Mouse (Mus musculus) G1E (cell line): Measurements from ENCODE around the gene Plod1. TPM values are rescaled to one million over a fixed set of nuclear protein-coding genes. Genes with fewer than 3 reads are reported as not detected.

ENCODE experiments used
- ATAC-seq: 2 replicates; pipeline ENCODE4 v1.8.0; 2016; ENCODE audit warnings: mild to moderate bottlenecking; ENCODE audit not compliant: insufficient number of reproducible peaks, poor library complexity, low FRiP score, severe bottlenecking; ENCODE audit errors: extremely low read depth
- DNase-seq: peaks from one replicate; pipeline ENCODE4 v3.0.0; 2012; ENCODE audit warnings: low spot score
- H3K27me3 ChIP-seq: 2 replicates; pipeline ENCODE4 v1.6.1; 2012; ENCODE audit warnings: mild to moderate bottlenecking, low read length, inconsistent platforms; ENCODE audit not compliant: insufficient read depth
- H3K36me3 ChIP-seq: replicated peaks from 2 replicates; pipeline ENCODE3; 2012; ENCODE audit warnings: mild to moderate bottlenecking, inconsistent platforms
- H3K4me1 ChIP-seq: 2 replicates; pipeline ENCODE4 v1.6.1; 2012; ENCODE audit warnings: low read depth, low read length, inconsistent platforms, mixed read lengths; ENCODE audit not compliant: insufficient read depth
- H3K4me3 ChIP-seq: 2 replicates; pipeline ENCODE4 v1.5.1; 2012; ENCODE audit warnings: low read depth, mild to moderate bottlenecking, inconsistent platforms, low read length, moderate library complexity, mixed read lengths
- H3K9me3 ChIP-seq: replicated peaks from 2 replicates; pipeline ENCODE4 v1.6.1; 2012; ENCODE audit warnings: inconsistent platforms
- CTCF ChIP-seq: IDR thresholded peaks from 2 replicates; pipeline ENCODE4 v1.5.1; 2012; ENCODE audit warnings: low read depth, low read length, inconsistent platforms, mixed read lengths
- GATA1 ChIP-seq: IDR thresholded peaks from 2 replicates; pipeline ENCODE4 v1.6.1; 2012; ENCODE audit warnings: borderline replicate concordance, low read length, inconsistent platforms, mixed read lengths
- GATA2 ChIP-seq: IDR thresholded peaks from 2 replicates; pipeline ENCODE4 v1.6.1; 2012; ENCODE audit warnings: low read depth, low read length, inconsistent platforms, borderline replicate concordance
- POLR2AphosphoS5 ChIP-seq: IDR thresholded peaks from 2 replicates; pipeline ENCODE4 v1.6.1; 2012; ENCODE audit warnings: low read depth, low read length, inconsistent platforms; ENCODE audit not compliant: insufficient replicate concordance
- TAL1 ChIP-seq: conservative IDR thresholded peaks from 2 replicates; pipeline ENCODE4 v1.6.1; 2012; ENCODE audit warnings: low read depth, low read length, inconsistent platforms, mixed read lengths
- polyA plus RNA-seq: library from polyadenylated mRNA; stranded (reverse); fragments of >175 nt; gene quantifications from 2 replicates; pipeline ENCODE4 v1.2.3, GENCODE M21; 2012
- total RNA-seq, 2 experiments: library from RNA; stranded (forward) in 1 of 2; stranded (reverse) in 1 of 2; fragments of 200-1000 nt in 1 of 2; fragments of >200 nt in 1 of 2; fragmentation: Nextera tagmentation in 1 of 2; gene quantifications; 2 replicates each; pipeline ENCODE4 v1.2.3; 2014 to 2017

Plod1 gene
- total RNA-seq (2014; fragmentation: Nextera tagmentation) (0.44 and 2.3 TPM in 2 replicates), total RNA-seq (2017) (2.9 and 4.6 TPM in 2 replicates), polyA plus RNA-seq (0.75 and 0.90 TPM in 2 replicates)

DNA sequence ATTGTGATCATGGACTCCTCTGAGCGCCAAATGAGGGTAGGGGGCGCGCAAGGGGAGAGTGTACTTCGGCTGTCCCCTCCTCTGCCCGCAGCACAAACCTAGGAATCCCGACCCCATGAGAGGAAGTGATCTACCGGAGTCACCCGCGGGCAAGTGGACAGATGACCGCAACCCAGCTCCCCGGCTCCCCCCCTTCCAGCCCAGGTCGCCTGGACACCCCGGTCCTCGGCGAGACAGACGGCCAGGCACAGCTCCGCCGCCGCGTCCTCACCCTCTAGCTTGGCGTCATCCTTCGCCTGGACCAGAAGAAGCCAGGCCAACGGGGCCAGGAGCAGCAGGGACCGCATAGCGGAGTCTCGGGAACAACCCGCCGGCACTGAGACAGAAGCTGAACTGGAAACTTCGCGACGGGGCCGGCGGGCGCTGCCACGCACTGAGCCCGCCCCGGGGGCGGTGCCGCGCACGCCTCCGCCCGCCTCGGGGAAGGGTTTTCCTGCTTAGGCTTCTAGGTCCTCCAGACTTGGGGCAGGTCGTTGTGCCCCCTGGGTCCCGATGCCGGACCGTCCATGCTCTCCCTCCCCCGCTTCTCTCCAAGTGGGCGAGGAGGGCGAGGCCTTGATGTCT is at the start of gene Plod1:
Gene Plod1, minus strand, starts transcription at position 437 of the 624 bp plus-strand sequence.
- Histone ChIP-seq H3K4me3 (peak within 1 kb of the TSS; percentile 72), H3K9me3 (no peaks in the 10 kb centered on the region), H3K4me1 (peaks cover 36% of the 10 kb centered on the region), H3K36me3 (peaks cover under 1% of the 10 kb centered on the region), H3K27me3 (peaks cover 59% of the 10 kb centered on the region)
- no peak for TF ChIP-seq TAL1
- no peak for TF ChIP-seq GATA2
- TF ChIP-seq GATA1 = no peak
- TF ChIP-seq CTCF = no peak
- no peak for TF ChIP-seq POLR2AphosphoS5
- ATAC-seq (peak; percentile 51), DNase-seq (peak; percentile 77)

DNA sequence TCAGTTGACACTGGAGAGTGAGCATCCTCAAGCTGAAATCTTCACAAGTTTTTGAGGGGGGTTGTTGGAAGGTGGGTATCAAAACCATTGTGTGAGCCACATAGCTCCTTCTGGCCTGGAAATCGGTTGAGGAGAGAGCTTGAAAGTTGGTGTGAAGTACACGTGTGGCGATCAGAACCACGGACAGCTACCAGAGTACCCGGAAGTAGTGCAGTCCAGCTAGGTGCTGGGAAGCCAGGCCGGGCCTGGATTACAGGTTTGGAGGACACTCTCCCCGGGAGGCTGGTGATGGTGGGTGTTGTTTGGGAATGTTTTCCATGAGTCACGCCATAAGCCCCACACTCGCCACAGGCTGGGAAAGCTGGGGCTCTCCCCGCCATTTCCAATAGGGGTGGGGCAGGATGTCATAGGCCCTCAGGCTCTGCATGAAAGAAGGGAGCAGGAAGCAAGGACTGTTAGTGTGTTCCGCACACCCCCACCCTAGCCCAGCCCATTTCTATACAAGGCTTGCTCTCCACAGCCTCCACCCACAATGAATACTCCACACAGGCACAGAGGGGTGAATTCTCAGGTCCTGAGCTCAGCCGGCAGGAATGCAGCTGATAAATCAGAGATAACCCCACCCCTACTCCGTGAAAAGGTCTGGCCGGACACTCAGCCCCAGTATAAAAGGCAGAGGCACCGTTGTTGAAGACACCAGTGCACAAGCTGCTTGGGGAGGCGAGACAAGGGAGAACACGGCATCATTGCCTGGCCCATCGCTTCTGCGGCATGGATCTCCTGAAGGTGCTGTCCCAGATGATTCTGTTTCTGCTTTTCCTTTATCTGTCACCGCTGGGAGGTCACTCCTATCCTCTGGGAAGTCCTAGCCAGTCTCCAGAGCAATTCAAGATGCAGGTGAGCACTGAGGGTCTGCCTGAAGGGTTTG is 48.9 kb upstream of the Plod1 start, which contains the start of gene Nppb:
Gene Nppb, plus strand, starts transcription at position 584 of the 928 bp plus-strand sequence.
- Histone ChIP-seq H3K36me3 (no peaks in the 10 kb centered on the region), H3K4me3 (no peak within 1 kb of the TSS), H3K27me3 (peaks cover 2% of the 10 kb centered on the region; the same call in 1 of the 2 replicates), H3K4me1 (0 out of 2 replicates have a peak, but pooled peaks cover 2% of the 10 kb centered on the region), H3K9me3 (no peaks in the 10 kb centered on the region)
- no peak for TF ChIP-seq GATA1
- TF ChIP-seq TAL1 = no peak
- TF ChIP-seq POLR2AphosphoS5 = no peak
- TF ChIP-seq GATA2 = no peak
- TF ChIP-seq CTCF = no peak
- peak; percentile 62; the same call in 1 of the 2 replicates for ATAC-seq
- no peak for DNase-seq

DNA sequence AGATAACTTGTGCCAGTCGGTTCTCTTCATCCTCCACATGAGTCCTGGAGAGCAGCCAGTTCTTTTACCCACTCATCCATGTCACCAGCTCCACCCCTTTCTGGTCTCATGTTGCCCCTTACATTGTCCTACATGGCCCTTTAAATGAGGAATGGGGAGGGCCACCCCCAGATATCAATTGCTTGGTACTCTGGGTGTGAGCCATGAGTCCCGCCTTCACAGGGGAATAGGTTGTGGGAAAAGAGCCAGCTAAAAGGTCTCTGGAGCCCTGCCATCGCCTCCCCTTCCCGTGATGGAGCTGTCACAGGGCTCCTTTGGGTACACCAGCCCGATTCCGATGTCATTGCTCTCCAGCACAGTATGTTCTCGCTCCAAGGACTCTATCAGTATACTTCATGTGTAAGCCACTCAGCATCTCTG is 42.9 kb upstream of the Plod1 start:
- DNase-seq (no peak), ATAC-seq (no peak)
- Histone ChIP-seq H3K9me3 (no peaks in the 10 kb centered on the region), H3K4me1 (no peaks in the 10 kb centered on the region), H3K27me3 (no peaks in the 10 kb centered on the region), H3K4me3 (no peak overlapping the region), H3K36me3 (no peaks in the 10 kb centered on the region)
- no peak for TF ChIP-seq GATA1
- TF ChIP-seq TAL1 = no peak
- TF ChIP-seq POLR2AphosphoS5 = no peak
- TF ChIP-seq GATA2 = no peak
- TF ChIP-seq CTCF = no peak

DNA sequence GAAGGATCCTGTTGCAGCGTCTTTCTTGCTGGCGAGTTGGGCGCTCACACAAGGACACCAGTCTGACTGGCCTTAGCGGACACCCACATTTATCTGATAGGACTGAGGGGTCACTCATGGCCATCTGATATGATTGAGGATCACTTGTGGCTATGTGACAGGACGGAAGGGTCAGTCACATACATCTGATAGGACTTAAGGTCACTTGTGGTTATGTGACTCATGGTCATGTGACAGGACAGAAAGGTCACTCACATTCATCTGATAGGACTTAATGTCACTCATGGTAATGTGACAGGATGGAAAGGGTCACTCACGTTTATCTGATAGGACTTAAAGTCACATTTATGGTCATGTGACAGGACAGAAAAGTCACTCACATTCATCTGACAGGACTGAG is 41.8 kb upstream of the Plod1 start:
- Histone ChIP-seq H3K27me3 (no peaks in the 10 kb centered on the region), H3K4me1 (no peaks in the 10 kb centered on the region), H3K4me3 (no peak overlapping the region), H3K9me3 (no peaks in the 10 kb centered on the region), H3K36me3 (no peaks in the 10 kb centered on the region)
- no peak for TF ChIP-seq TAL1
- no peak for TF ChIP-seq GATA2
- TF ChIP-seq GATA1 = no peak
- TF ChIP-seq CTCF = no peak
- no peak for TF ChIP-seq POLR2AphosphoS5
- ATAC-seq (no peak), DNase-seq (no peak)

DNA sequence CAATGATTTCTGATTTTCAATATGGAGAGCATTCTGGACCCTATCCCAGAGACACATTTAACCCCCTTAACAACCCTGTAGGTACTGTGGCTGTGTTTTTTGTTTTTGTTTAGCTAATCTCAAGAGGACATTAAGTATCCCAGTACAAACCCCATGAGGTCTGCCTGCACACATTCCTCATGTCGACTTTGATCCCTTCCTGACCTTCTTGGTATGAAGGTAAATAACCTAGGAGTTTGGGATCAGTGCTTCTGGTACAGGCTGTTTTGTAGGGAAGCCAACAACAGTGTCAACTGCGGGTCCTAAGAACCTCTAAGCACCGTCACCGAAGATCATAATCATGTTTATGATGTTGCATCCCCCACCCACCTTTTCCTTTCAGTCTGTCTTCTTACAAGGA is 41.2 kb upstream of the Plod1 start:
- DNase-seq (no peak), ATAC-seq (no peak)
- H3K27me3 ChIP-seq = no peaks in the 10 kb centered on the region
- no peaks in the 10 kb centered on the region for H3K36me3 ChIP-seq
- H3K4me3 ChIP-seq = no peak overlapping the region
- TF ChIP-seq POLR2AphosphoS5 = no peak
- no peak for TF ChIP-seq TAL1
- TF ChIP-seq GATA1 = no peak
- no peak for TF ChIP-seq GATA2
- no peak for TF ChIP-seq CTCF
- no peaks in the 10 kb centered on the region for H3K9me3 ChIP-seq
- H3K4me1 ChIP-seq = no peaks in the 10 kb centered on the region

DNA sequence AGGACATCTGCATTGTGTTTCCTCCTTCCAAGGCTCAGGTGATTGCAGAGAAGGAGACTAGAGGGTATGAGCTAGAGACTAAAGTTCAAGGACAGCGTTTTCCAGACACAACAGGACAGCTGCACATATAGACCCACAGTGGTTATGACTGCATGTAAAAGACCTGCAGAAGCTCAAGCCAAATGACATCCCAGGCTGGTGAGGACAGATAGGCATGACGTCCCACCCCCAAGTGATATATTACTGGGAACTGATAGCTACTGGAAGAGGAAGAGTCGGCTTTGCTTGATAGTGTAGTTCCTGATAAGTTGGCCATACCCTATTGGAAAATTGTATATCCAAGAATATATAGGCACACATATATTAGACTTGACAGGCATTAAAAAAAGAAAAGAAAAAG is 39.7 kb upstream of the Plod1 start:
- no peaks in the 10 kb centered on the region for H3K9me3 ChIP-seq
- DNase-seq (no peak), ATAC-seq (no peak)
- no peaks in the 10 kb centered on the region for H3K27me3 ChIP-seq
- no peaks in the 10 kb centered on the region for H3K36me3 ChIP-seq
- no peaks in the 10 kb centered on the region for H3K4me1 ChIP-seq
- no peak overlapping the region for H3K4me3 ChIP-seq
- TF ChIP-seq TAL1 (no peak), GATA2 (no peak), GATA1 (no peak), POLR2AphosphoS5 (no peak), CTCF (no peak)

DNA sequence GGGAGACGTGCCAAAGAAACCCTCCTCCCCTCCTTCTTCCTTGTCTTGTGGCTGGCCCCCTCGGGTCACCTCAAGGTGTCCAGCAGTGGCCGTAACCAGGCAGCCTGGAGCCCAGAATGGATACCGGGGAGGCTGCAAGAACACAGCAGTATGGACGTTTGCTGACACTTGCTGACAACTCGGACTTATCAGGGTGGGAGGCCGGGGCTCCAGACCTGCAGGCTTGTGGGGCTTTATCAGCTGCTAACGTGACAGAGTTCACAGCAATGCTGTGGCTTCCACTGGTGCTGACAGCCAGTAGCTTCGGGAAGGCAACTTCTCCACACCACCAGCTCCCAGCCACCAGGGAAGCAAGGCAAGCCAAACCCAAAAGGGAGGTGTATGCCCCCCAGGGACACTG is 32.8 kb upstream of the Plod1 start:
- no peak for TF ChIP-seq POLR2AphosphoS5
- no peak for TF ChIP-seq TAL1
- no peak for TF ChIP-seq GATA2
- no peak for TF ChIP-seq GATA1
- no peak for TF ChIP-seq CTCF
- Histone ChIP-seq H3K4me3 (no peak overlapping the region), H3K4me1 (no peaks in the 10 kb centered on the region), H3K9me3 (no peaks in the 10 kb centered on the region), H3K27me3 (peaks cover 7% of the 10 kb centered on the region; the same call in 1 of the 2 replicates), H3K36me3 (no peaks in the 10 kb centered on the region)
- no peak for ATAC-seq
- DNase-seq = no peak
